ENCODE assay signal across 9 mouse cellular contexts in the genomic region with DNA sequence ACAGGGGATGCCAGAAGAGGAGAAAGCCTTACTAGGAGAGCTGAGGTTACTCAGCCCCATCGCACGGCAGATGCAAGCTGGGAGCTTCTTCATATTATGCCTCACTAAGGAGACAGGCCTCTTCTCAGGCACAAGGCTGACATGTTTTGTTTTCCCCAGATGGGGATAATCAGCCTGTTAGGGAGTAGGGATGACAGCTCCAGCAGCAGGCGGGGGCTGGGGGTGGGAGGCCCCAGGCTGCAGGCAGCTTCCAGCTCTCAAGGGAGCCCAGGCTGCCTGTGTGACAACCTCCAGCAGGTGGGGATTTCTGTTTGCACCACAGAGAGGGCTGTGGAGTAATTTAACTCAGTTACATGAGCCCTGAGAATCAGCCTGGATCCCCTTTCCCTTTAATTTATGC. TPM values are rescaled to one million over a fixed set of nuclear protein-coding genes. Genes with fewer than 3 reads are reported as not detected.
DNase-seq lines count a peak whose midpoint lies in the region; ATAC-seq lines count a peak whose summit lies in the region.
"Had no signal": no experiment of that assay in that cellular context is flagged by ENCODE, and none has a peak within 500 bp of the region (broad histone marks: within the 10 kb centered on the region; RNA-seq: fewer than 3 reads in every experiment).

No protein-coding gene starts in this region.

- no peak overlapping the region for H3K27ac ChIP-seq in heart, embryonic 14.5 days (replicated peaks in 1 of 2; ENCODE audit: control insufficient read depth in 1 of 2, insufficient read depth in 1 of 2, low read depth in 2 of 2, low read length in 2 of 2)
- H3K27ac ChIP-seq in heart, embryonic 10.5 days, result no peak overlapping the region
- peak overlapping the region; percentile 32; the same call in 1 of the 2 replicates for H3K27ac ChIP-seq in embryonic facial prominence, embryonic 12.5 days
- peak overlapping the region; percentile 80 for H3K27ac ChIP-seq in hindbrain, embryonic 14.5 days

- 30% methylated on average over 3 of the region's 3 CpGs for WGBS in heart, embryonic 14.5 days
- 19% methylated on average over 3 of the region's 3 CpGs for WGBS in heart, embryonic 10.5 days
- 9% methylated on average over 3 of the region's 3 CpGs for whole genome bisulfite sequencing in embryonic facial prominence, embryonic 12.5 days
- 17% methylated on average over 3 of the region's 3 CpGs for WGBS in hindbrain, embryonic 14.5 days

- H3K4me2 ChIP-seq in heart, embryonic 14.5 days (ENCODE audit: low read length), result no peak overlapping the region
- H3K4me2 ChIP-seq in embryonic facial prominence, embryonic 12.5 days (replicated peaks), result no peak overlapping the region
- H3K4me2 ChIP-seq in hindbrain, embryonic 14.5 days (replicated peaks), result no peak overlapping the region

- ATAC-seq in heart, embryonic 14.5 days (ENCODE audit: insufficient number of reproducible peaks, insufficient read depth, low FRiP score, low read depth), result peak; percentile 61; the same call in 1 of the 2 replicates
- ATAC-seq in embryonic facial prominence, embryonic 12.5 days (ENCODE audit: insufficient number of reproducible peaks, insufficient read depth, low FRiP score, low TSS enrichment), result peak; percentile 76; the same call in 1 of the 2 replicates
- ATAC-seq in hindbrain, embryonic 14.5 days (ENCODE audit: low FRiP score), result peak; percentile 68

- peaks cover 0 to 4% of the 10 kb centered on the region in 2 experiments; a peak in 1 of 4 replicates for H3K4me1 ChIP-seq in heart, embryonic 14.5 days (ENCODE audit: control insufficient read depth in 2 of 2, insufficient read depth in 2 of 2, low read length in 2 of 2)
- peaks cover 13% of the 10 kb centered on the region for H3K4me1 ChIP-seq in heart, embryonic 10.5 days
- H3K4me1 ChIP-seq in embryonic facial prominence, embryonic 12.5 days, result peaks cover 12% of the 10 kb centered on the region
- peaks cover 25% of the 10 kb centered on the region for H3K4me1 ChIP-seq in hindbrain, embryonic 14.5 days (replicated peaks; ENCODE audit: control insufficient read depth, insufficient read depth, low read length)

- H3K4me3 ChIP-seq in heart, embryonic 14.5 days (ENCODE audit: control insufficient read depth in 1 of 2, insufficient read depth in 1 of 2, low read depth in 1 of 2, low read length in 2 of 2), result no peak overlapping the region
- H3K4me3 ChIP-seq in heart, embryonic 10.5 days, result no peak overlapping the region
- no peak overlapping the region for H3K4me3 ChIP-seq in embryonic facial prominence, embryonic 12.5 days
- no peak overlapping the region for H3K4me3 ChIP-seq in hindbrain, embryonic 14.5 days (replicated peaks; ENCODE audit: low read length)

- DNase-seq in heart, embryonic 10.5 days (ENCODE audit: low spot score), result no peak
- peak; percentile 37 for DNase-seq in hindbrain, embryonic 14.5 days (ENCODE audit: low spot score)
- peak; percentile 7 for DNase-seq in lung, postnatal 25 days (ENCODE audit: low spot score)
- no peak for DNase-seq in gastrocnemius, adult 8-10 months (ENCODE audit: low spot score in 2 of 2)
- DNase-seq in spleen, postnatal 14 days (ENCODE audit: low spot score in 2 of 2), result no peak
- no peak for DNase-seq in adipocyte (ENCODE audit: low spot score)

- H3K27me3 ChIP-seq in heart, embryonic 14.5 days (ENCODE audit: control insufficient read depth, insufficient read depth, low read length), result no peaks in the 10 kb centered on the region
- no peaks in the 10 kb centered on the region for H3K27me3 ChIP-seq in heart, embryonic 10.5 days (ENCODE audit: insufficient read depth, poor library complexity, severe bottlenecking)
- no peaks in the 10 kb centered on the region for H3K27me3 ChIP-seq in embryonic facial prominence, embryonic 12.5 days
- no peaks in the 10 kb centered on the region for H3K27me3 ChIP-seq in hindbrain, embryonic 14.5 days (ENCODE audit: control insufficient read depth, insufficient read depth, low read length)

- no peak overlapping the region for H3K9ac ChIP-seq in heart, embryonic 14.5 days (ENCODE audit: low read length)
- H3K9ac ChIP-seq in embryonic facial prominence, embryonic 12.5 days, result no peak overlapping the region
- H3K9ac ChIP-seq in hindbrain, embryonic 14.5 days, result peak overlapping the region; percentile 20; the same call in 1 of the 2 replicates

- no peaks in the 10 kb centered on the region for H3K36me3 ChIP-seq in heart, embryonic 14.5 days (ENCODE audit: control insufficient read depth, insufficient read depth, low read length)
- H3K36me3 ChIP-seq in heart, embryonic 10.5 days, result no peaks in the 10 kb centered on the region
- no peaks in the 10 kb centered on the region for H3K36me3 ChIP-seq in embryonic facial prominence, embryonic 12.5 days
- no peaks in the 10 kb centered on the region for H3K36me3 ChIP-seq in hindbrain, embryonic 14.5 days (replicated peaks; ENCODE audit: control insufficient read depth, insufficient read depth)

- H3K9me3 ChIP-seq in heart, embryonic 14.5 days (ENCODE audit: control insufficient read depth, low read length), result no peaks in the 10 kb centered on the region
- no peaks in the 10 kb centered on the region for H3K9me3 ChIP-seq in heart, embryonic 10.5 days
- no peaks in the 10 kb centered on the region for H3K9me3 ChIP-seq in embryonic facial prominence, embryonic 12.5 days
- no peaks in the 10 kb centered on the region for H3K9me3 ChIP-seq in hindbrain, embryonic 14.5 days (ENCODE audit: control insufficient read depth, low read length)

RNA-seq across cellular contexts. Expression of a gene that starts 17.4 kb away (rescaled TPM):
- polyA plus RNA-seq in heart, embryonic 14.5 days (2014; fragmentation: Nextera tagmentation; extraction: Ambion mirVana), result 4.1 and 4.2 TPM in 2 replicates
- 1.3 and 1.8 TPM in 2 replicates for polyA plus RNA-seq in heart, embryonic 10.5 days (2016; fragmentation: Nextera tagmentation; extraction: Ambion mirVana)
- polyA plus RNA-seq in embryonic facial prominence, embryonic 12.5 days (2016; fragmentation: Nextera tagmentation; extraction: Ambion mirVana), result 4.1 and 4.2 TPM in 2 replicates
- polyA plus RNA-seq in hindbrain, embryonic 14.5 days (2014; fragmentation: Nextera tagmentation; extraction: Ambion mirVana), result 73.4 and 75.1 TPM in 2 replicates
- 1 to 10 TPM in 2 of 4 experiments, under 1 TPM in 2; 0.53 to 1.3 (median 0.90) TPM for total RNA-seq in gastrocnemius, adult 8-10 months (2022)

RNA-seq across cellular contexts. Expression of a gene that starts 58.3 kb away (rescaled TPM):
- polyA plus RNA-seq in heart, embryonic 14.5 days (2014; fragmentation: Nextera tagmentation; extraction: Ambion mirVana), result not detected in 2 replicates
- not detected in 2 replicates for polyA plus RNA-seq in heart, embryonic 10.5 days (2016; fragmentation: Nextera tagmentation; extraction: Ambion mirVana)
- polyA plus RNA-seq in embryonic facial prominence, embryonic 12.5 days (2016; fragmentation: Nextera tagmentation; extraction: Ambion mirVana), result not detected in 2 replicates
- not detected in 2 replicates for polyA plus RNA-seq in hindbrain, embryonic 14.5 days (2014; fragmentation: Nextera tagmentation; extraction: Ambion mirVana)
- not detected for total RNA-seq in gastrocnemius, adult 8-10 months (2022)
- polyA plus RNA-seq: liver, adult 2 months had no signal

Comparison
In these comparisons a context has a peak if more than half of its experiments do, and no peak if none do; other contexts are left out.
1. H3K27ac ChIP-seq: peak in embryonic facial prominence, embryonic 12.5 days (single experiment) and hindbrain, embryonic 14.5 days (single experiment); none in heart, embryonic 14.5 days (0 of 2) and heart, embryonic 10.5 days (single experiment).
2. DNase-seq: peak in hindbrain, embryonic 14.5 days (single experiment) and lung, postnatal 25 days (single experiment); none in heart, embryonic 10.5 days (single experiment), gastrocnemius, adult 8-10 months (0 of 2), spleen, postnatal 14 days (0 of 2) and adipocyte (single experiment).
3. RNA of a gene that starts 17.4 kb away (polyA plus RNA-seq): 73.4 to 75.1 TPM in hindbrain, embryonic 14.5 days; 4.1 to 4.2 TPM in heart, embryonic 14.5 days, 4.1 to 4.2 TPM in embryonic facial prominence, embryonic 12.5 days and 1.3 to 1.8 TPM in heart, embryonic 10.5 days; every median in the first group is over 10 times any median in the second.
4. Peak in every context shown above with its lines, with median percentiles within 50 percentile points of each other: ATAC-seq.